Mouse (Mus musculus) activated CD4-positive, CD25-positive, alpha-beta regulatory T cell, adult 4 months (primary cell): ENCODE measurements around the gene Ctsw. TPM values are rescaled to one million over a fixed set of nuclear protein-coding genes. Genes with fewer than 3 reads are reported as not detected.

Source experiments
- ATAC-seq: one replicate; pipeline ENCODE4 v1.8.0; 2017
- polyA plus RNA-seq, 2 experiments: library from polyadenylated mRNA; unstranded; fragments of 100-300 nt; shearing (Covaris generic); gene quantifications; one replicate each; pipeline ENCODE4 v1.2.1; 2017

Ctsw gene
- polyA plus RNA-seq, 2 experiments from 2014 or later = 175 to 215 TPM

- no peak for ATAC-seq
Observed at GRCm38 (mm10) chr19:5429806-5430205, 38.5 kb downstream of the Ctsw start.

GRCm38 (mm10) chr19:5429219-5429618 lies 39.1 kb downstream of the Ctsw start:
- no peak for ATAC-seq

- ATAC-seq = no peak
Observed at GRCm38 (mm10) chr19:5428083-5428482, 40.2 kb downstream of the Ctsw start.

GRCm38 (mm10) chr19:5426640-5427290 lies 41.5 kb downstream of the Ctsw start:
- ATAC-seq = no peak

- ATAC-seq = no peak
Observed at GRCm38 (mm10) chr19:5425906-5426565, 42.3 kb downstream of the Ctsw start.

- peak; percentile 67 for ATAC-seq
Observed at GRCm38 (mm10) chr19:5424782-5425741, 43.2 kb downstream of the Ctsw start, which contains the start of the genes Drap1 and AI837181. TSS of gene Drap1 (minus strand) at chr19:5424979. TSS of gene AI837181 (plus strand) at chr19:5425144.

GRCm38 (mm10) chr19:5424092-5424781 lies 44.1 kb downstream of the Ctsw start:
- peak; percentile 37 for ATAC-seq

GRCm38 (mm10) chr19:5423561-5423960 lies 44.7 kb downstream of the Ctsw start:
- no peak for ATAC-seq

GRCm38 (mm10) chr19:5422895-5423443 lies 45.3 kb downstream of the Ctsw start:
- no peak for ATAC-seq

- no peak for ATAC-seq
Observed at GRCm38 (mm10) chr19:5422267-5422666, 46.0 kb downstream of the Ctsw start.

GRCm38 (mm10) chr19:5421784-5422183 lies 46.5 kb downstream of the Ctsw start:
- ATAC-seq = no peak

GRCm38 (mm10) chr19:5420579-5420978 lies 47.7 kb downstream of the Ctsw start:
- ATAC-seq = no peak

GRCm38 (mm10) chr19:5419630-5420029 lies 48.7 kb downstream of the Ctsw start:
- no peak for ATAC-seq

- ATAC-seq = no peak
Observed at GRCm38 (mm10) chr19:5418750-5419466, 49.4 kb downstream of the Ctsw start.

Other genes with a start within 250 kb of the Ctsw start
- 10 to 100 TPM; 15.7 to 16.3 TPM for gene Pacs1, start 195.4 kb downstream of the Ctsw start, polyA plus RNA-seq
- gene Sf3b2, start 173.1 kb downstream of the Ctsw start, polyA plus RNA-seq = 100 to 1,000 TPM; 299 to 359 TPM
- under 1 TPM in 1 of 2 experiments, not detected in 1; 0.13 TPM for gene Gal3st3, start 170.2 kb downstream of the Ctsw start, polyA plus RNA-seq
- not detected for gene Catsper1, start 132.8 kb downstream of the Ctsw start, polyA plus RNA-seq
- 1 to 10 TPM; 7.8 to 7.9 TPM for gene Cst6, start 118.9 kb downstream of the Ctsw start, polyA plus RNA-seq
- gene Eif1ad, start 101.8 kb downstream of the Ctsw start, polyA plus RNA-seq = 10 to 100 TPM; 43.7 to 51.9 TPM
- gene Banf1, start 101.3 kb downstream of the Ctsw start, polyA plus RNA-seq = 100 to 1,000 TPM; 291 to 328 TPM
- gene Sart1, start 79.8 kb downstream of the Ctsw start, polyA plus RNA-seq = 10 to 100 TPM; 16.7 to 34.3 TPM
- not detected for gene Tsga10ip, start 66.0 kb downstream of the Ctsw start, polyA plus RNA-seq
- gene Drap1, start 43.5 kb downstream of the Ctsw start, polyA plus RNA-seq = 10 to 100 TPM; 50.3 to 53.6 TPM
- gene AI837181, start 43.4 kb downstream of the Ctsw start, polyA plus RNA-seq = 10 to 100 TPM; 17.6 to 18.6 TPM
- gene Fosl1, start 21.0 kb downstream of the Ctsw start, polyA plus RNA-seq = not detected
- gene Ccdc85b, start 10.6 kb downstream of the Ctsw start, polyA plus RNA-seq = 1 to 10 TPM; 1.1 to 1.2 TPM
- 10 to 100 TPM; 65.0 to 84.0 TPM for gene Fibp, start 7.9 kb downstream of the Ctsw start, polyA plus RNA-seq
- 1 to 10 TPM; 1.5 to 1.9 TPM for gene Efemp2, start 5.4 kb upstream of the Ctsw start, polyA plus RNA-seq
- gene Mus81, start 19.9 kb upstream of the Ctsw start, polyA plus RNA-seq = 10 to 100 TPM; 34.3 to 39.7 TPM
- 1,000 to 10,000 TPM; 2,749 to 2,812 TPM for gene Cfl1, start 21.9 kb upstream of the Ctsw start, polyA plus RNA-seq
- under 1 TPM; 0.33 to 0.51 TPM for gene 1700020D05Rik, start 35.3 kb upstream of the Ctsw start, polyA plus RNA-seq
- gene Snx32, start 42.0 kb upstream of the Ctsw start, polyA plus RNA-seq = 10 to 100 TPM; 16.3 to 18.4 TPM
- not detected for gene Ovol1, start 92.1 kb upstream of the Ctsw start, polyA plus RNA-seq
- 1 to 10 TPM; 5.1 to 8.6 TPM for gene Ap5b1, start 99.5 kb upstream of the Ctsw start, polyA plus RNA-seq
- 10 to 100 TPM; 65.1 to 70.2 TPM for gene Rnaseh2c, start 133.4 kb upstream of the Ctsw start, polyA plus RNA-seq
- 10 to 100 TPM; 21.9 to 37.3 TPM for gene Kat5, start 141.7 kb upstream of the Ctsw start, polyA plus RNA-seq
- 100 to 1,000 TPM in 1 of 2 experiments, 10 to 100 TPM in 1; 96.1 to 107 TPM for gene Rela, start 169.0 kb upstream of the Ctsw start, polyA plus RNA-seq
- 10 to 100 TPM; 22.3 to 22.4 TPM for gene Sipa1, start 195.2 kb upstream of the Ctsw start, polyA plus RNA-seq
- 1 to 10 TPM; 7.8 to 9.2 TPM for gene Map3k11, start 220.2 kb upstream of the Ctsw start, polyA plus RNA-seq
- 10 to 100 TPM; 20.6 to 21.7 TPM for gene Pcnx3, start 220.4 kb upstream of the Ctsw start, polyA plus RNA-seq
- gene Kcnk7, start 235.9 kb upstream of the Ctsw start, polyA plus RNA-seq = 1 to 10 TPM; 1.5 to 2.8 TPM